Mouse (Mus musculus): ENCODE measurements around the gene Selenok.

Gene Selenok

DNA sequence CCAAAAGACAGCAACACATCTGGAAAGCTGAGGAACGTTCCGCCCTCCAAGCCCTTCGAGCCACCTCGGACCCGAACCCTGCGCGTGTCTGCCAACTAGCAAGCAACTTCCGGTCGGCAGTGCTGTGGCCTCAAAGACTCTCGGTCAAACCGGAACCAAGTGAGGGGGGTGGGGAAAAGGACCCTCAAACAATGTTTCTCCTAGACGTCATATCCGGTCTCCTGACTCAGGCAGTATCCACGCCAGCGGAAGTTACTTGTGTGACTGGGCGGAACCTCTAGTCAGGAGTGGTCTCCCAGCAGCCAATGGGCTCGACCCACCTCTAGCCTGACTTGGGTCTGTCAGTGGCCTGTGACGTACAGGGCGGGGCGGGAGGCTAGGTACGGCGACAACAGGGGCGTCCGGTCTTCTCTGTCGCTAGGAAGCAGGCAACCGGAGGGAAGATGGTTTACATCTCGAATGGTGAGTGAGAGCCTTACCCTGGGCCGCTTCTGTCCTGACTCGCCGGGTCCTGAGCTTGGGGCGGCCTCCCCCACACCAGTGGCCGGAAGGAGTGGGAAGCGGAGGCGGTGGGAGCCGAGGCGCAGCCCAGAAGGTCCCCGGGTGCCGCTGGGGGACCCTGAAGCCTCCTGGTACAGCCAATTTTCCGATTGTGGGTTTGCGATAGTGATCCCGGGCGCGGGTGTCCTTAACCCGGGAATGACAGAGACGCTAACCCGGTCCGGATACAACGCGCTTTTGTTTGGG is at the start of gene Selenok:
Gene Selenok (plus strand): TSS at position 234 of the 747 bp plus-strand sequence.
- peak; percentile 96 for DNase-seq (ENCODE audit: low read depth)

DNA sequence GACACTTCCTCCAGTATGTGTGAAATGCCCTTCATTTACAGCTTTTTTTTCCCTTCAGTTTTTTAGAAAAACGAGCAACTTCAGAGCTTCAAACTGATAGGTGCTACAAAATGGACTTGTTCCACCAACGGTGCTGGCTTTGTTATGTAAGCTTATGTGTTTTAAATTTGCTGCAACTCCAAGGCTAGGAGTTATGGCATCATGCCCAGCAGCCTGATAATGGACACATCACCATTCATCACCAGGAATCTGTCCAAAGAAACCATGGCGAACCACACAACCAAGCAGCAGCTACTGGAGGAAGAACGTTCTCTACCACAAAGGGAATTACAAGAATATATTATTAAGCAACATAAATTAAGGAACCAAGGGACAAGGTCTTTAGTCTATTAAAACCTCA is 39.1 kb upstream of the Selenok start:
- DNase-seq (ENCODE audit: low read depth), result no peak

DNA sequence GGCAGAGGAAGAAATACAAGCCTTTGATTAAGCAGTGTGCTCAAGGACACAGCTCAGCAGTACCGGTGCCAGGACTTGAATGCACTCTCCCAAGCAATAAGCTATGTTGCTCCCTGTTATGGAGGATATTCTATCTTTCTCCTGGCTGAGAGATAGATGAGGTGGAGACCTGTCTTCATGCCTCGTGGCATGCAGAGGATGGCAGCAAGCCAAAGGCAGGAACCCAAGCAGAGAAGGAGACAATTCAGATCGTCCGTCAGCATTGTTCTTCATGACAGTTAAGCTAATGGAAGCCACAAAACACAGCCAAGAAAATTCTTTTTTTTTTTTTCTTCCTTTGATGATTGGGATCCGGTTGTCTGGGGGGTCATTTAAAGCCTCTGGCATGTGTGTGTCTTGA is 32.6 kb upstream of the Selenok start:
- DNase-seq (ENCODE audit: low read depth), result no peak

DNA sequence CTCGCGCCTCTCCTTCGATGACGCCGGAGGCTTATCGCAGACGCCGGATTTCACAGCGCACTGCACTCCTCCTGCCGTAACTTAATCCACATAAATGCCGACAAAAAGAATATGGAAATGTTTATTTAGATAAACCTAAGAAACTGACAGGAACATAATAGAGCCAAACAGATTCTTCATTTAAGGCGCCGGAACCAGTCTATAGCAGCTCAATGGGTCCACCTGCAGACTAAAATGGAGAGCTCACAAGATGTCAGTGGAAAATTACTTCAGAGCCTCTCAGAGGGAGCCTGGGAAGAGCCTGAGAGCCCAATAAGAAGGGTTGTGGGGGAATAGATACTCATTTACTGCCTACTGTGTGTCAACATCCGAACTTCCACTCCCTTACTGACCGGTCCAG is 30.6 kb upstream of the Selenok start:
- no peak for DNase-seq (ENCODE audit: low read depth)

DNA sequence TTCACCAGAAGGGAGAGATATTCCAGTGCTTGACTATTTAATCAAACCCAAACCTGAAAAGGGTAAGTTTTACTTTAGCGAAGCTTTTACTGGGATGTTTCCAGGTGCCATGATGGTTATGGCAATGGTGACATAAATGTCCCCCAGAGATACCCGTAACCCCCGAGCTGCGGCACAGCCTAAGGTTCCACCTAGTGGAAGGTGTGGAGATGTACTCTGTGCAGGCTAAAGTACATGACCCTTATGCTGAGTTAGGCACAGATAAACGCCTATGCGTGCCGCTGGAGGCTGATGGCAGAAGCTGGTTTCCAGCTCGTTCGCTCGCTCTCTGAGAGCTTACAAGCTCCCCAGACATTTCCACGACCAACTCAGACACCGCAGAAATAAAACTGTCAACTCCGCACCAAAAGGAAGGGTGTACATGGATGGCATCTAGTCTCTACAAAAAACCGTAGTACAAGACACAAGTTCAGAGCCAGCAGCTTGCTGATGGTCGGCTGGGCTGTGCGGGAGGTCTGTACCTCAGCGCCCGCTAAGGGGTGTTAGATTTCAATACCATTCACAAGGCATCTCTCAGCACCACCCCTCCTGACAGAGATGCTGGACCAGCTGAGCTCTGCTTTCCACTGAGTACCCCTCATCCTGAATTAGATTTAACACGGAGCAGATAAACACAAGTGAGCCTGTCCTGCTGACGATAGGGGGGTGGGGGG is 28.4 kb upstream of the Selenok start:
- DNase-seq (ENCODE audit: low read depth), result no peak

DNA sequence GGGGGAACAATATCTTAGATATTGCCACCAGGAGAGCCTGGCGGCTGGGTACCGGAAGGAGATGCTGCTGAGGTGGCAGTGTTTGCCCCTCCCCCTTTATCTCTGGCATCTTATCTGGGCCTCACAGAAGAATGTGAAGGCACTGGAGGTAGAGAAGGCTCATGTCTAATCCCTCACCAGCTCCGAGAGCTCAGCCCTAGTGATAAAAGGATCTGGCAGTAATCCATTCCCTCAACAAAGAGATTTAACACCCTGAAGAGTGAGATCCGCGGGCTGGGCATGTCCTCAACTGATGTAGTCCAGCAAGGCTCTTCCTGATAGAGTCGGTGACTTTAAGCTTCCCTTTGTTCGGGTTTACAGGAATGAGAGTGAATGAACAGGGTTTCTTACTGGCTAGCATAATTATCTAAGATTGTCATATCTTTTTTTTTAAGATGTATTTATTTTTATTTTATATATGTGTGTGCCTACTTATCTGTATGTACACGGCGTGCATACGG is 27.7 kb upstream of the Selenok start:
- no peak for DNase-seq (ENCODE audit: low read depth)

DNA sequence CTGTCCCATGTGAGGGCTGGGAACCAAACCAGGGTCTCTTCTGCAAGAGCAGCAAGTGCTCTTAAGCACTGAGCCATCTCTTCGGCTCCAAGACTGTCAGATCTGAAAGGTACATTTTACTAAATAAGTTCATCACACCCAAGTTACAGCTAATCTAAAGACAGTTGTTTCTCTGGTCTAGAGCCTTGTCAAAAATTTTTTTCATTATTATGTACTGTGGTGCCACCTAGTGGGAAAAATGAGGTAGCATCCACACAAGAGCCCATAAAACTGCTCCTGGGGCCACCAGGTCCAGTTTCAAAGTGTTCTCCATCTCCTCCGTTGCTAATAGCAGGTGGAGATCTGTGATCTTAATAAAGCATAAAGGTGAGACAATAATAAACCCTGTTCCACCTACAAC is 27.2 kb upstream of the Selenok start:
- peak; percentile 16 for DNase-seq (ENCODE audit: low read depth)

DNA sequence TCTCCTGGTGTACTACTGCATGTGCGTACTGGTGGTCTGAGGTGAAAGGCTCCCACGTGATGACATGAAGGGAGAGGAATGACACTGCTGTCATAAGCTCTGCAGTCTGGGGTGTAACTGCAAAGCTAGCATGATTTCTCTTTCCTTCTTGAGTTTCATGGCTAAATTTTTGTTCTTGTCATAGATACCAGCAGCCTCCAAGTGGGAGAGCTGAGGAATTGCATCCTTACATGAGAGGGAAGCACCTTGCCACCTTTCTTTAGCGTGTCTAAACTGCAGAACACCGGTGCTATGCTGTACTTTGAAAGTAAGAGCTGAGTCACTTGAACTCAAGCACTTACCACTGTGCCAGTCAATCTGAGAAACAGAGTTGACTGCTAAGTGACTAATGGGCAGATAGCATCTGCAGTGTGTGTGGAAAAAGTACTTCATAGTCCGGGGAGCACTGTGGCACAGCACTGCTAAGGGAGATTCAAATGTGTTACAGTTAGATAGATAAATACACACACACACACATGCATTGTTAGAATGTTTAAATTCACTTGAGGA is 21.3 kb upstream of the Selenok start:
- no peak for DNase-seq (ENCODE audit: low read depth)

DNA sequence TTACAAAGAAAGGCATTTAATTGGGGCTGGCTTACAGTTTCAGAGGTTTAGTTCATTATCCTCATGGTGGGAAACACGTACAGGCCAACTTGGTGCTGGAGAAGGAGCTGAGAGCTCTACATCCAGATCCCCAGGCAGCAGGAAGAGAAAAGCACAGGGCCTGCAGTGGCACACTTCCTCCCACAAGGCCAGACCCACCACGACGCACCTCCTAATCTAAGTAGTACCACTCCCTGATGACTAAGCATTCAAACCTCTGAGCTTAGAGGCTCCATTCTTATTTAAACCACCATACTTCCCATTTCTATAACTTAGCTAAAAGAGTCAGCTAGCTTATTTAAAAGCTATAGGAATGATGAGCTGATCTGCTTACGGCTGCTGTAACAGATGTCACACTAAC is 17.3 kb upstream of the Selenok start:
- no peak for DNase-seq (ENCODE audit: low read depth)

DNA sequence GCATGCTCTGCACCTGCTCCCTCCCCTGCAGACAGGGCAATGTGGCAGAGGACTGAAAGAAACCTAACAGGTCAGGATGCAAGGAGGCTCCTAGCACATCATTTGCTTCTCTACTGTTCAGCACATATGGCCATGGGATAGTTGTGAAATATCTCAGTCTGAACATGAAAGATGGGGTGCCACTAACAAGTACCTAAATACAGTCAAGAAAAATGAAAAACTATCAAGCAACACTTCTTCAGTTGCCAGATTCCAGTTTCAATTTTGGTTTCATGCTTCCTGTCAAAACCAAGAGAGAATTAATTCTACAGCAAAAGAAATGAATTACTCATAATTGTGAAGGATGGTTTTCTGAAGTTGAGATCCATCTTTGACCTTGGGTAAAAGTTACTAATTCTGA is 10.7 kb upstream of the Selenok start:
- DNase-seq (ENCODE audit: low read depth), result no peak

DNA sequence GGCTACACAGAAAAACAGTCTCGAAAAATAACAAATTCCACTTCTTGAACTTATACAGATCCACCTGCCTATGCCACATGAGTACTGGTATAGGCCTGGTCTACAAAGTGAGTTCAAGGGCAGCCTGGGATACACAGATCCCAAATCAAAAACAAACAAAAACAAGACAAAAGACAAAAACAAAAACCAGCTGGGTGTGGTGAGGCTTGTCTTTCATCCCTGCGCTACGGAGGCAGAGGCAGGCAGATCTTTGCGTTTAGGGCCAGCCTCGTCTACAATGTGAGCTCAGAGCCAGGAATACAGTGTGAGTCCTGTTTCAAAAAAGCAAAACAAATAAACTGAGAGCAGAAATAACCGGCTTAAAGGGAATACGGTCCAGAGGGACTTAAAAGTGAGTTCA is 497 bp upstream of the Selenok start:
- no peak for DNase-seq (ENCODE audit: low read depth)

DNA sequence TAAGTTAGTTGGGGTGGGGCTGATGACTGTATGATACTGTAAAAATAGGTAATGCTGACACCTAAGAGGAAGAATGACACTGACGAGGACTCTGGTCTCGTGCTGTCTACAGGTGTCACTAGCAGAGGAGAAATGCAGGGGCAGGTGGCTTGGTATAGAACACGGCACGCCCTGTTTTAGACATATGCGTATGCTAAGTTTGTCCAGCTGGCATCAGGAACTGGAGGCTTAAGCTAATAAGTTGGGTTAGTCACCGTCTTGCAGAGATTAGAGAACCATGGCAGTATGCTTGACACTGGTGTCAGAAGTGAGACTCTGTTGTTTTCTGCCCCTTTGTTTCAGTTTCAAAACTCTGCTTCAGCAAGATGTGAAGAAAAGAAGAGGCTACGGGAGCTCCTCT is 3.3 kb downstream of the Selenok start:
- no peak for DNase-seq (ENCODE audit: low read depth)

DNA sequence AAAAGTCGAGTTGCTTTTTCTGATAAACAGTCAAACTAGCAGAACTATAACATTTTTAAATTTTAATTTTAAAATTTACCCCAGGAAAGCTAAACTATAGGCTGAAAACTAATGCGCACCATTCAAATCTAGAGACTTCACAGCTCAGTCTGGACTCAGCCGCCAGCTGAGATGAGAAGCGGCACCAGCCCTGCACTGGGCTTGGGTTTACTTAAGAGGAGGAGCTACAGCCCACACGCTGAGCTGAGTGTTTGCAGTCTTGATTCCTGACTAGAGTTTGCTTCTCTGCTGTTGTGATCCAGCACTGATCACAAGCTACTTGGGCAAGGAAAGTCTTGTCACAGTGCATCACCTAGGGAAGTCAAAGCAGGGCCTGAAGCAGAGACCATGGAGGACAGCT is 3.9 kb downstream of the Selenok start:
- no peak for DNase-seq (ENCODE audit: low read depth)

DNA sequence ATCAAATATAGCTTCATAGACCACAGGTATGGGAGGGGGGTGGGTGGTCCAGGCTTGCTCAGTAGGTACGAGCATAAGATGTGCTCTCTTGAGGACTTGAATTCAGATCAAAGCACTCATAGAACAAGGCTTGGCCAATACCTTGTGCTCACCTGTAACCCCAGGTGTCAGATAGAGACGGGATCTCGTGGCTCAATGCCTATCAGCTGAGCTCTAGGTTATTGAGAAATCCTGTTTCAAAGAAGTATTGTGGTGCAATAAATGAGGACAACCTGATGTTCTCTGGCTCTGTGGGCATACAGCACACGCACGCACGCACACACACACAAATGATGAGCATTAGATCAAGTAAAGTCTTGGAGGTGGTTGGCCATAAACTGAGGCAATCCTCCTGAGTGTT is 8.8 kb downstream of the Selenok start:
- DNase-seq (ENCODE audit: low read depth), result no peak

DNA sequence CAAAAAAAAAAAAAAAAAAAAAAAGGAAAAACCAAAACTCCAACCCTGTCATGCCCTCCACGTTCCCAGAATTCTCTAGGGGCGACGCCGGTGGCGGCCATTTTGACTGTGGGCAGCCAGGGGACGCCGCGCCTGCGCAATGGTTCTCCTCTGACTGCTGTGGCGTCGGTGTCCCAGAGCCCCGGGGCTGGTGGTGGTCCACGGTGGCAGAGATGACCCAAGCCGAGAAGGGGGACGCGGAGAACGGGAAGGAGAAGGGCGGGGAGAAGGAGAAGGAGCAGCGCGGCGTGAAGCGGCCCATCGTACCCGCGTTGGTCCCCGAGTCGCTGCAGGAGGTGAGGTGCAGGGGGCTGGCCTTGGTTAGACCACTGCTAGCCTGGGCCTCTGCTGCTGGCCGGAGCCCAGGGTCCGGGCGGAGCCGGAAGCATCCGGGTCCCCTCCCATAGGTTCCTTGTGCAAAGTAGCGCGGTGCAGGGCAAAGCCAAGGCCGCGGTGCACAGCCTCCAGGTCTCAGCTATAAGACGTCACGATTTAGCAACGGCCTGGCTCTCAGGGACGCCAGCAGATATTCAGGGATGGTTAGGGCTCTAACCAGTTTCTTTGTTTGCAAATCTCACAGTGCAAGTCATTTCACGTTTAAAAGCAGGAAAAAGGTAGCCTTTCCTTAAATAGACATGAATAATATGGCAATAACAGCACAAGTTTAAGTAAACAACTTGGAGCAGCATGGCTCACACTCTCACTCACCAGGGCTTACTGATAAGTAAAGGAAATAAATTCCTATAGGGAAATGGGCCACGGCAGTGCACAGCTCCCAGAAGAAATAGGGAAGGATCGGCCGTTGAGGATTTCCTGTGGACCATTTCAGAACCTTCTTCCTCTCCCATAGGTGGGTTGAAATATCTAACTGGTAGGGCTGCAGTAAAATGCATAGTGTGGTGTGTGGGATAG is 10.4 kb downstream of the Selenok start, which contains the start of gene Actr8:
Gene Actr8 (plus strand): TSS at position 84 of the 951 bp plus-strand sequence.
- peak; percentile 63 for DNase-seq (ENCODE audit: low read depth)

DNA sequence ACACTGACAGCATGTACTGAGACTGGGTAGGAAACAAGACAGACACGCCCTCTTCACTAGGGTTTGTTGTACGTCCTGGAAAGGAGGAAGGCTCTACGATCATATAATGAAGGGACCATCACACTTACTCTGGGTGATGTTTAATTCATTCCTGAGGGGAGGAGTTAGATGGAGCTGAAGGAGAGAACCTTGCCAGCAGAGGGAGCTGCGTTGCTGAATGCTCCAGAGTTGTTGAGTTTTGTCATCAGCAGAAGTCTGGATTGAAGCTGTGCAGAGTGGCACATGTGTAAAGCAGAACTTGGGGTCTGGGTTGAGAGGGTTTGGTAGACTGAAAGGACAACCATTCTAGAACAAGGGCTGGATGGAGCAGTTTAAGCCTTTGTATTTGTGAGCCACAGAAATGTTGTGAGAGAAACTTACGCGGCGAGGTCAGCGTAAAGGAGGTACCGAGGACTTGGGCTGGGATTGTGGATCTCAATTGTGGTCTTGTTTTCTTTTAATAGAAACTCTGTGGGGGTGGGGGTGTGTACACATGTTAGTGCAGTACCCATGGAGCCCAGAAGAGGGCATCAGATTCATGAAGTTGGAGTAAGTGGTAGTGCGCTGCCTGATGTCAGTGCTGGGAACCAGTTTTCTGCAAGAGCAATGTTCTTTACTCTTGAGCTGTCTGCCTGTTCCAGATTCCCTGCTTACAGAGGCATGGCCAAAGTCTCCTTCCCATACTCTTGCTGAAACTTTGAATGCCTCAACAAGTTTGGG is 12.5 kb downstream of the Selenok start:
- DNase-seq (ENCODE audit: low read depth), result no peak

DNA sequence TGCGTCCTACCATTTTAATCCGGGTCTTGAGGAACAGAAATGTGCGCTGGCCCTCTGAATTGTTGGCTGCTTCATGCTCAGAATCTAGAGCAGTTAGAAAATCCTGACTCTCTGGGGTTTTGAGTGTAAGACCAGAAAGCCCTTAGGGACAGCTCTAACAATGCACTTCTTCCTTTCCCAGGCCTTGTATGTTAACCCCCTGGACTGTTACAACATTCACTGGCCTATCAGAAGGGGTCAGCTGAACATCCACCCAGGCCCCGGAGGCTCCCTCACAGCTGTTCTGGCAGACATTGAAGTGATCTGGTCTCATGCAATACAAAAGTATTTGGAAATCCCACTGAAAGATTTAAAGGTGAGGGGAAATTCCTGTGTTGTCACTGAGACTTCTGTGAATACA is 18.0 kb downstream of the Selenok start:
- no peak for DNase-seq (ENCODE audit: low read depth)

DNA sequence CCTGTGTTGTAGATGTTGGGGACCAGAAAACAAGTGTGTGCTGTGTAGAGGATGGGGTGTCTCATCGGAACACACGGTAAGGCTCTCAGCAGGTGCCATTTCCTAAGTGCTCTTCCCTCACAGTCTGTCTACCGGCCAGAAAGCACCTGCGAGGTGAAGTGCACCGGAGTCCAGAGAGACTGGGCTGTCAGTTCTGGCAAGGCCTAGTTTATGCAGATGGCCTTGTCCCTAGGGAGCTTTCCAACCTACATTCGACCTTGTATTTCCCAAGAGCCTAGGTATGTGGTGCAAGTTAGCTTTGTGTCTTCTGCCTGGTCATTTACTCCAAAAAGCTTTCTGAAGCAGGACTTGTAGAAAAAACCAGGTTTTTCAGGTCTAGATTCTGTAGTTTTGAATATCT is 19.2 kb downstream of the Selenok start:
- no peak for DNase-seq (ENCODE audit: low read depth)

DNA sequence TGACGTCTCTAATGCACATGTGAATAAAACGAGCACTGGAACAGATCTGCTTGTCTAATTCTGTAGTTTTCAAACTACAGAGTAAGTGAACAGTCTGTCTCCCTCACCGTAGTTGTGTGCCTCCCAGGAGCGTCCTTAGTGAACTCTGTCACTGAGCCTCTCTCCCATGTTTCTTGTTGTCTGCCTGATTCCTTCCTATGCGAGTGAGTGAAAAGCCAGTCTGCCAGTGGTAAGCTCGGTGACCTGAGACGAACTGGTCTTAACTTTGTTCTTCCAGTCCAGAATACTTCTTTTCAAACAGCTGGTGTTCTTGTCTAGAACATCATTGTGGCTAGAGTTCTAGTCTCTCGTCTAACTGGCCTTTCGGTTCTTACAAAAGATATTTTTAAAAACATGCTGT is 19.6 kb downstream of the Selenok start:
- DNase-seq (ENCODE audit: low read depth), result no peak

DNA sequence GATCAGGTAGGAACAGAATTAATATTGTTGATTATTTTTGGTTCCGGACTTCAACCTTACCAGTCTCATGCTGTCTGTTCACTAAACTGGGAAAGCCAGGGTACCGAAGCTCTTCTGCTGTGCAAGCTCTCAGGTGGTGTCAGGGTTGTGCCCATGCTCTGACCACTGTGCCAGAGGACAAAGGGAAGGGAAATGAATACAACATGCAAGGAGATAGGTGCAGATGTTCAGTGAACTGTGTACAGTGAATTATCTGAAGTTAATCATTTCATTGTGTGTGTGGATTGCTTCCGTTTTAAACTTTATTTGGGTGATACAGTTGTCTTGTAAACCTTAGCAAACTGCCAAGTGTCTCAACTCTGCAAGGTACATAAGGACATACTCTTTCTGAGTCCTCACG is 20.2 kb downstream of the Selenok start:
- no peak for DNase-seq (ENCODE audit: low read depth)

DNA sequence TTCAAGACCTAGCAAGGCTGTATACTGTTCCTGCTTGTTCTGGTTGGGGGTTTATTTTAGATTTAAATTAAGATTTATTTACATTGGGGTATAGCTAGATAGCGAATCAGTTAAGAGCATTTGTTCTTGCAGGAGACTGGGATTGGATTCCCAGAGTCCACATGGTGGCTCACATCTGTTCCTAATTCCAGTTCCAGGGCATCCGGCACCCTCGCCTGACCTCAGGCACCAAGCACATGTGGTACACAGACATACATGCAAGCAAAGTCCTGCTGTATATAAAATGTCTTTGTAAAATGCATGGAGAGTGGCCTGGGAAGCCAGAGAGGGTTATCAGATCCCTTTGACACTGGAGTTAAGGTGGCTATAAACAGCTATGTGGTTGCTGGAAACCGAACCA is 26.9 kb downstream of the Selenok start:
- DNase-seq (ENCODE audit: low read depth), result no peak

Measured in c-Kit-positive CD71-negative TER-119-negative erythroid progenitor cells, embryonic 14.5 days (primary cell).